Mouse (Mus musculus): ENCODE results near the gene 2700081O15Rik. TPM values are rescaled to one million over a fixed set of nuclear protein-coding genes. Genes with fewer than 3 reads are reported as not detected.
"Not testable (repeated sequence)": the region's sequence is repeated elsewhere in the genome, so short reads cannot be mapped to it uniquely, and the experiment has no call there.

The 2700081O15Rik gene
- total and polyA plus RNA-seq, 3 experiments: 14.1 to 18.0 TPM; not detected in 1

DNA sequence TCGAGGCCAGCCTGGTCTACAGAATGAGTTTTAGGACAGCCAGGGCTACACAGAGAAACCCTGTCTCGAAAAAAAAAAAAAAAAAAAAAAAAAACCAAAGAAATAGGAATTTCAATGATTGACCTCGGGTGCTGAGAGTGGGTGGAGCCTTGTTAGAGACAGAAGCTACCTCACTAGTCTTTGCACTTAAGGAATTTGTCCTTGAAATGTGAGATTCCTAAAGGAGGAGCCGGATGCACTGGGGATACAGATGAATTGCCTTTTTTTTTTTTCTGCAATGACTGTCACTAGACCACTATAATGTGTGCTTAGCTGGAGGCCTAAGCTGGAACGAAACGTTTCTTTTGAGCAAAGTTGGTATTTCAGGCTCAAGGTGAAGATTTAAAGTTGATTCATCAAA, 28.9 kb upstream of the 2700081O15Rik start:
- Histone ChIP-seq H3K4me1 (ENCODE audit: control insufficient read depth in 1 of 2, insufficient read depth in 2 of 2, low read length in 2 of 2) (no peaks in the 10 kb centered on the region), H3K79me2 (ENCODE audit: control insufficient read depth, insufficient read depth, low read length, poor library complexity) (peaks cover 1% of the 10 kb centered on the region; the same call in 1 of the 2 replicates), H3K27ac (ENCODE audit: control insufficient read depth, low read depth, low read length) (no peak overlapping the region), H3K27me3 (ENCODE audit: control insufficient read depth in 1 of 2, insufficient read depth in 2 of 2, low read length in 2 of 2) (no peaks in the 10 kb centered on the region), H3K9me3 (replicated peaks; ENCODE audit: insufficient read depth, low read length) (no peaks in the 10 kb centered on the region), H3K9ac (ENCODE audit: control insufficient read depth, low read depth, low read length, poor library complexity, severe bottlenecking) (no peak overlapping the region), H3K36me3 (ENCODE audit: control insufficient read depth in 1 of 2, insufficient read depth in 2 of 2, low read length in 2 of 2) (peaks cover 0 to 3% of the 10 kb centered on the region in 2 experiments; a peak in 2 of 4 replicates), H3K4me3 (ENCODE audit: control insufficient read depth in 1 of 2, insufficient read depth in 1 of 2, low read depth in 2 of 2, low read length in 2 of 2) (no peak overlapping the region)
- TF ChIP-seq HCFC1 (IDR thresholded peaks at IDR 0.05; ENCODE audit: low read depth, low read length): no peak
- TF ChIP-seq EP300 (IDR thresholded peaks at IDR 0.05; ENCODE audit: low read depth in 1 of 2, low read length in 2 of 2): no peak
- no peak for TF ChIP-seq UBTF (IDR thresholded peaks at IDR 0.05; ENCODE audit: borderline replicate concordance, insufficient read depth, low read depth, low read length)
- TF ChIP-seq BHLHE40 (IDR thresholded peaks at IDR 0.05; ENCODE audit: borderline replicate concordance, low read depth, low read length): no peak
- no peak for TF ChIP-seq NELFE (IDR thresholded peaks at IDR 0.05; ENCODE audit: low read depth, low read length)
- TF ChIP-seq MEF2A (IDR thresholded peaks at IDR 0.05; ENCODE audit: extremely low read depth, insufficient replicate concordance, low read depth, low read length, poor library complexity, severe bottlenecking): no peak
- no peak for TF ChIP-seq POLR2AphosphoS2 (IDR thresholded peaks at IDR 0.05; ENCODE audit: low read length)
- TF ChIP-seq MAX (IDR thresholded peaks at IDR 0.05; ENCODE audit: low read length): no peak
- TF ChIP-seq SMC3 (IDR thresholded peaks at IDR 0.05; ENCODE audit: low read depth, low read length): no peak
- DNase-seq (ENCODE audit: low read depth, low spot score): no peak

- peak; percentile 70 for DNase-seq (ENCODE audit: low read depth, low spot score)
- H3K36me3 ChIP-seq (ENCODE audit: control insufficient read depth in 1 of 2, insufficient read depth in 2 of 2, low read length in 2 of 2); H3K9ac ChIP-seq (ENCODE audit: control insufficient read depth, low read depth, low read length, poor library complexity, severe bottlenecking); H3K79me2 ChIP-seq (ENCODE audit: control insufficient read depth, insufficient read depth, low read length, poor library complexity); H3K4me1 ChIP-seq (ENCODE audit: control insufficient read depth in 1 of 2, insufficient read depth in 2 of 2, low read length in 2 of 2); H3K27ac ChIP-seq (ENCODE audit: control insufficient read depth, low read depth, low read length); H3K9me3 ChIP-seq (replicated peaks; ENCODE audit: insufficient read depth, low read length); H3K27me3 ChIP-seq (ENCODE audit: control insufficient read depth in 1 of 2, insufficient read depth in 2 of 2, low read length in 2 of 2); H3K4me3 ChIP-seq (ENCODE audit: control insufficient read depth in 1 of 2, insufficient read depth in 1 of 2, low read depth in 2 of 2, low read length in 2 of 2): not testable (repeated sequence)
- peak; percentile 73 for TF ChIP-seq RAD21 (IDR thresholded peaks at IDR 0.05; ENCODE audit: low read depth, low read length)
- TF ChIP-seq CTCF (IDR thresholded peaks at IDR 0.05 in 2 of 3, conservative IDR thresholded peaks at IDR 0.05 in 1 of 3; ENCODE audit: control insufficient read depth in 1 of 3, insufficient read depth in 1 of 3, low read depth in 2 of 3, low read length in 3 of 3, poor library complexity in 1 of 3, severe bottlenecking in 1 of 3): peak; percentile 44 to 73 (median 61)
- peak; percentile 80 for TF ChIP-seq SMC3 (IDR thresholded peaks at IDR 0.05; ENCODE audit: low read depth, low read length)
- TF ChIP-seq ZC3H11A (IDR thresholded peaks at IDR 0.05; ENCODE audit: low read depth, low read length): peak; percentile 71
Measured at GRCm38 (mm10) chr19:7396867-7397826, 20.3 kb upstream of the 2700081O15Rik start.

GRCm38 (mm10) chr19:7398898-7399297, 18.5 kb upstream of the 2700081O15Rik start:
- not testable (repeated sequence) for H3K9me3 ChIP-seq (replicated peaks; ENCODE audit: insufficient read depth, low read length); H3K36me3 ChIP-seq (ENCODE audit: control insufficient read depth in 1 of 2, insufficient read depth in 2 of 2, low read length in 2 of 2); H3K9ac ChIP-seq (ENCODE audit: control insufficient read depth, low read depth, low read length, poor library complexity, severe bottlenecking); H3K27me3 ChIP-seq (ENCODE audit: control insufficient read depth in 1 of 2, insufficient read depth in 2 of 2, low read length in 2 of 2); H3K4me1 ChIP-seq (ENCODE audit: control insufficient read depth in 1 of 2, insufficient read depth in 2 of 2, low read length in 2 of 2); H3K27ac ChIP-seq (ENCODE audit: control insufficient read depth, low read depth, low read length); DNase-seq (ENCODE audit: low read depth, low spot score); H3K4me3 ChIP-seq (ENCODE audit: control insufficient read depth in 1 of 2, insufficient read depth in 1 of 2, low read depth in 2 of 2, low read length in 2 of 2); H3K79me2 ChIP-seq (ENCODE audit: control insufficient read depth, insufficient read depth, low read length, poor library complexity)
